Mouse (Mus musculus): ENCODE results near the gene Lpar5.
"Not testable (repeated sequence)": the region's sequence is repeated elsewhere in the genome, so short reads cannot be mapped to it uniquely, and the experiment has no call there.

Lpar5 gene

GRCm38 (mm10) chr6:125067571-125067995 is at the start of gene Lpar5:
Gene Lpar5, plus strand, starts transcription at chr6:125067920.
- DNase-seq (ENCODE audit: inconsistent ontology term), result no peak

- DNase-seq (ENCODE audit: inconsistent ontology term), result peak; percentile 13
Measured at GRCm38 (mm10) chr6:125030532-125030931, 37.2 kb upstream of the Lpar5 start.

- no peak for DNase-seq (ENCODE audit: inconsistent ontology term)
Measured at GRCm38 (mm10) chr6:125031604-125032003, 36.1 kb upstream of the Lpar5 start.

GRCm38 (mm10) chr6:125038666-125039065 is 29.1 kb upstream of the Lpar5 start:
- DNase-seq (ENCODE audit: inconsistent ontology term), result no peak

- no peak for DNase-seq (ENCODE audit: inconsistent ontology term)
Measured at GRCm38 (mm10) chr6:125039131-125039530, 28.6 kb upstream of the Lpar5 start.

GRCm38 (mm10) chr6:125039533-125040153 is 28.1 kb upstream of the Lpar5 start, which contains the start of gene Ing4:
Gene Ing4, plus strand, starts transcription at chr6:125039760.
- peak; percentile 92 for DNase-seq (ENCODE audit: inconsistent ontology term)

- DNase-seq (ENCODE audit: inconsistent ontology term), result no peak
Measured at GRCm38 (mm10) chr6:125040221-125040620, 27.5 kb upstream of the Lpar5 start.

GRCm38 (mm10) chr6:125041047-125041446 is 26.7 kb upstream of the Lpar5 start:
- no peak for DNase-seq (ENCODE audit: inconsistent ontology term)

GRCm38 (mm10) chr6:125042081-125042480 is 25.6 kb upstream of the Lpar5 start:
- DNase-seq (ENCODE audit: inconsistent ontology term), result no peak

- peak; percentile 87 for DNase-seq (ENCODE audit: inconsistent ontology term)
Measured at GRCm38 (mm10) chr6:125046691-125047090, 21.0 kb upstream of the Lpar5 start.

GRCm38 (mm10) chr6:125049678-125050077 is 18.0 kb upstream of the Lpar5 start, which contains the start of gene Acrbp:
Gene Acrbp, plus strand, starts transcription at chr6:125049689.
- DNase-seq (ENCODE audit: inconsistent ontology term), result no peak

GRCm38 (mm10) chr6:125051237-125051636 is 16.5 kb upstream of the Lpar5 start:
- no peak for DNase-seq (ENCODE audit: inconsistent ontology term)

- peak; percentile 18 for DNase-seq (ENCODE audit: inconsistent ontology term)
Measured at GRCm38 (mm10) chr6:125061493-125061892, 6.2 kb upstream of the Lpar5 start.

- no peak for DNase-seq (ENCODE audit: inconsistent ontology term)
Measured at GRCm38 (mm10) chr6:125062511-125062910, 5.2 kb upstream of the Lpar5 start.

- DNase-seq (ENCODE audit: inconsistent ontology term), result no peak
Measured at GRCm38 (mm10) chr6:125063906-125064305, 3.8 kb upstream of the Lpar5 start.

- DNase-seq (ENCODE audit: inconsistent ontology term), result not testable (repeated sequence)
Measured at GRCm38 (mm10) chr6:125065223-125065622, 2.5 kb upstream of the Lpar5 start.

GRCm38 (mm10) chr6:125071170-125071895 is 3.6 kb downstream of the Lpar5 start:
- no peak for DNase-seq (ENCODE audit: inconsistent ontology term)

GRCm38 (mm10) chr6:125071896-125072279 is 4.2 kb downstream of the Lpar5 start:
- DNase-seq (ENCODE audit: inconsistent ontology term), result peak; percentile 47

GRCm38 (mm10) chr6:125073825-125074224 is 6.1 kb downstream of the Lpar5 start:
- no peak for DNase-seq (ENCODE audit: inconsistent ontology term)

GRCm38 (mm10) chr6:125081394-125081793 is 13.7 kb downstream of the Lpar5 start:
- DNase-seq (ENCODE audit: inconsistent ontology term), result no peak

GRCm38 (mm10) chr6:125081797-125082560 is 14.3 kb downstream of the Lpar5 start:
- peak; percentile 82 for DNase-seq (ENCODE audit: inconsistent ontology term)

GRCm38 (mm10) chr6:125082801-125083386 is 15.2 kb downstream of the Lpar5 start:
- no peak for DNase-seq (ENCODE audit: inconsistent ontology term)

Measured in Muller cell, postnatal 12 days (primary cell).